Mouse (Mus musculus) kidney, postnatal 0 days (tissue): ENCODE results near the gene Taco1. TPM values are rescaled to one million over a fixed set of nuclear protein-coding genes. Genes with fewer than 3 reads are reported as not detected.

Experiments used
- ATAC-seq: fragments of 200-750 bp; cut with Nextera tagmentation; replicated peaks from 2 replicates; pipeline ENCODE4 v1.8.0; 2017; ENCODE audit warnings: low read depth, moderate number of reproducible peaks, moderate TSS enrichment, moderate library complexity; ENCODE audit not compliant: low FRiP score
- DNase-seq: peaks from one replicate; pipeline ENCODE4 v3.0.0-alpha.2; 2016; ENCODE audit warnings: low spot score
- H3K27ac ChIP-seq: fragments of 300-500 bp; sonication (generic); 2 replicates; pipeline ENCODE4 v1.5.1; 2014; ENCODE audit warnings: mild to moderate bottlenecking
- H3K27me3 ChIP-seq: fragments of 300-500 bp; sonication (generic); 2 replicates; pipeline ENCODE4 v1.6.1; 2014; ENCODE audit warnings: low read length, mixed read lengths; ENCODE audit not compliant: insufficient read depth
- H3K36me3 ChIP-seq: fragments of 300-500 bp; sonication (generic); 2 replicates; pipeline ENCODE4 v1.6.1; 2014; ENCODE audit warnings: low read length, mixed read lengths; ENCODE audit not compliant: insufficient read depth
- H3K4me1 ChIP-seq: fragments of 300-500 bp; sonication (generic); replicated peaks from 2 replicates; pipeline ENCODE4 v1.6.1; 2014; ENCODE audit warnings: antibody characterized with exemption, low read length, mixed read lengths; ENCODE audit not compliant: insufficient read depth
- H3K4me2 ChIP-seq: fragments of 300-500 bp; sonication (generic); 2 replicates; pipeline ENCODE4 v1.6.1; 2014; ENCODE audit warnings: mild to moderate bottlenecking, low read length, moderate library complexity, mixed read lengths
- H3K4me3 ChIP-seq: fragments of 300-500 bp; sonication (generic); replicated peaks from 2 replicates; pipeline ENCODE4 v1.5.1; 2014; ENCODE audit warnings: low read depth, low read length
- H3K9ac ChIP-seq: fragments of 300-500 bp; sonication (generic); 2 replicates; pipeline ENCODE4 v1.6.1; 2014; ENCODE audit warnings: low read depth, low read length
- H3K9me3 ChIP-seq: fragments of 300-500 bp; sonication (generic); replicated peaks from 2 replicates; pipeline ENCODE4 v1.6.1; 2016; ENCODE audit warnings: low read length, inconsistent platforms, mixed read lengths
- CTCF ChIP-seq: IDR thresholded peaks from 2 replicates; pipeline ENCODE4 v1.5.1; 2016; ENCODE audit warnings: antibody characterized with exemption, low read depth, mild to moderate bottlenecking, moderate library complexity
- WGBS: fragments of 180-500 bp; shearing (Covaris S2); extraction: QIAGEN DNeasy Blood & Tissue Kit; methylation state at CpG from one replicate; pipeline ENCODE4 v1.1.7; 2014; 5-methylcytosine and 5-hydroxymethylcytosine counted together
- polyA plus RNA-seq: library from polyadenylated mRNA; unstranded; fragments of >200 nt; fragmentation: Nextera tagmentation; extraction: Ambion mirVana; gene quantifications from 2 replicates; pipeline ENCODE4 v1.2.1, GENCODE M21; 2015

The Taco1 gene
- polyA plus RNA-seq, 1 experiment from 2014 or later: 10.8 TPM

- no peaks in the 10 kb centered on the region for H3K4me1 ChIP-seq
- TF ChIP-seq CTCF: no peak
- no peak for ATAC-seq
- H3K27ac ChIP-seq: no peak overlapping the region
- H3K9me3 ChIP-seq: no peaks in the 10 kb centered on the region
- H3K27me3 ChIP-seq: no peaks in the 10 kb centered on the region
- H3K9ac ChIP-seq: no peak overlapping the region
- DNase-seq: no peak
- no peak overlapping the region for H3K4me2 ChIP-seq
- peaks cover 20% of the 10 kb centered on the region; the same call in 1 of the 2 replicates for H3K36me3 ChIP-seq
- H3K4me3 ChIP-seq: no peak overlapping the region
- WGBS: 94% methylated on average over 3 of the region's 3 CpGs
These were observed 20.1 kb upstream of the Taco1 start for GRCm38 (mm10) chr11:106045780-106046179.

GRCm38 (mm10) chr11:106046584-106046983, 19.3 kb upstream of the Taco1 start:
- H3K9ac ChIP-seq: no peak overlapping the region
- no peak for DNase-seq
- H3K9me3 ChIP-seq: no peaks in the 10 kb centered on the region
- H3K27me3 ChIP-seq: no peaks in the 10 kb centered on the region
- H3K4me1 ChIP-seq: no peaks in the 10 kb centered on the region
- no peak overlapping the region for H3K27ac ChIP-seq
- no peak overlapping the region for H3K4me2 ChIP-seq
- no peak for ATAC-seq
- H3K4me3 ChIP-seq: no peak overlapping the region
- WGBS: 83% methylated on average over 9 of the region's 9 CpGs
- TF ChIP-seq CTCF: no peak
- peaks cover 27% of the 10 kb centered on the region; the same call in 1 of the 2 replicates for H3K36me3 ChIP-seq

GRCm38 (mm10) chr11:106053921-106054320, 11.9 kb upstream of the Taco1 start:
- Histone ChIP-seq H3K4me1 (no peaks in the 10 kb centered on the region), H3K27ac (no peak overlapping the region), H3K9ac (no peak overlapping the region), H3K36me3 (peaks cover 68% of the 10 kb centered on the region), H3K4me3 (no peak overlapping the region), H3K27me3 (no peaks in the 10 kb centered on the region), H3K4me2 (no peak overlapping the region), H3K9me3 (no peaks in the 10 kb centered on the region)
- 96% methylated on average over 2 of the region's 2 CpGs for WGBS
- DNase-seq (no peak), ATAC-seq (no peak)
- no peak for TF ChIP-seq CTCF

- ATAC-seq (no peak), DNase-seq (no peak)
- H3K4me1 ChIP-seq: no peaks in the 10 kb centered on the region
- 97% methylated on average over 8 of the region's 8 CpGs for WGBS
- no peak overlapping the region for H3K27ac ChIP-seq
- H3K4me2 ChIP-seq: no peak overlapping the region
- no peaks in the 10 kb centered on the region for H3K27me3 ChIP-seq
- H3K36me3 ChIP-seq: peaks cover 65% of the 10 kb centered on the region
- H3K9ac ChIP-seq: no peak overlapping the region
- H3K9me3 ChIP-seq: no peaks in the 10 kb centered on the region
- no peak for TF ChIP-seq CTCF
- H3K4me3 ChIP-seq: no peak overlapping the region
These were observed 11.3 kb upstream of the Taco1 start for GRCm38 (mm10) chr11:106054600-106054999.

GRCm38 (mm10) chr11:106055341-106055740, 10.5 kb upstream of the Taco1 start:
- DNase-seq (no peak), ATAC-seq (no peak)
- Histone ChIP-seq H3K9me3 (no peaks in the 10 kb centered on the region), H3K4me1 (no peaks in the 10 kb centered on the region), H3K9ac (no peak overlapping the region), H3K27me3 (no peaks in the 10 kb centered on the region), H3K27ac (no peak overlapping the region), H3K36me3 (peaks cover 69% of the 10 kb centered on the region), H3K4me2 (no peak overlapping the region), H3K4me3 (no peak overlapping the region)
- whole genome bisulfite sequencing: 89% methylated on average over 6 of the region's 6 CpGs
- TF ChIP-seq CTCF: no peak

GRCm38 (mm10) chr11:106056819-106057491, 8.9 kb upstream of the Taco1 start:
- no peak overlapping the region for H3K27ac ChIP-seq
- TF ChIP-seq CTCF: no peak
- 93% methylated on average over 8 of the region's 8 CpGs for WGBS
- H3K36me3 ChIP-seq: peaks cover 60% of the 10 kb centered on the region
- no peak for ATAC-seq
- DNase-seq: no peak
- no peaks in the 10 kb centered on the region for H3K4me1 ChIP-seq
- no peaks in the 10 kb centered on the region for H3K9me3 ChIP-seq
- no peak overlapping the region for H3K9ac ChIP-seq
- no peak overlapping the region for H3K4me2 ChIP-seq
- H3K27me3 ChIP-seq: no peaks in the 10 kb centered on the region
- H3K4me3 ChIP-seq: no peak overlapping the region

- Histone ChIP-seq H3K27me3 (no peaks in the 10 kb centered on the region), H3K36me3 (peaks cover 54% of the 10 kb centered on the region), H3K4me3 (no peak overlapping the region), H3K9ac (no peak overlapping the region), H3K27ac (no peak overlapping the region), H3K4me1 (no peaks in the 10 kb centered on the region), H3K9me3 (no peaks in the 10 kb centered on the region), H3K4me2 (no peak overlapping the region)
- 86% methylated on average over 8 of the region's 8 CpGs for WGBS
- ATAC-seq: no peak
- no peak for DNase-seq
- no peak for TF ChIP-seq CTCF
These were observed 7.8 kb upstream of the Taco1 start for GRCm38 (mm10) chr11:106058020-106058419.
